Mouse (Mus musculus): ENCODE measurements around the gene Rbm18.

The Rbm18 gene

DNA sequence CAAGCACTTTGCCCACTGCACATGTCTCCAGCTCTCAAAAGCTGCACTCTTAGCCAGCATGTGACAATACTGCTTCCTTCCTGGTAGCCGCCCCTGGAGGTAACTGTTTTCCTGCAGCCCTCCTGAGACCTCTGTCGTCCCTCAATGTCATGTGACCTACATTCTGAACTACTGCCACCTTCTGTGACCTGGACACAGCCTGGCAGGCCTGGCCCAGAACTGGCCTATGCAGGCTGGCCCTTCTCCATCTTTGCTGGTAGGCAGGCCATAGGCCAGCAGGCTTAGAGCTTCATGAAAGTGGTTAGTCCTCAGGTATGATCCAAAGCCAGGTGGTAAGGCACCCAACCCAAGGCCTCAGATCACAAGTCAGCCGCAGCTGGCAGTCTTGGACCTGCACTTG is 62.8 kb downstream of the Rbm18 start:
- no peak for DNase-seq (ENCODE audit: low spot score)

DNA sequence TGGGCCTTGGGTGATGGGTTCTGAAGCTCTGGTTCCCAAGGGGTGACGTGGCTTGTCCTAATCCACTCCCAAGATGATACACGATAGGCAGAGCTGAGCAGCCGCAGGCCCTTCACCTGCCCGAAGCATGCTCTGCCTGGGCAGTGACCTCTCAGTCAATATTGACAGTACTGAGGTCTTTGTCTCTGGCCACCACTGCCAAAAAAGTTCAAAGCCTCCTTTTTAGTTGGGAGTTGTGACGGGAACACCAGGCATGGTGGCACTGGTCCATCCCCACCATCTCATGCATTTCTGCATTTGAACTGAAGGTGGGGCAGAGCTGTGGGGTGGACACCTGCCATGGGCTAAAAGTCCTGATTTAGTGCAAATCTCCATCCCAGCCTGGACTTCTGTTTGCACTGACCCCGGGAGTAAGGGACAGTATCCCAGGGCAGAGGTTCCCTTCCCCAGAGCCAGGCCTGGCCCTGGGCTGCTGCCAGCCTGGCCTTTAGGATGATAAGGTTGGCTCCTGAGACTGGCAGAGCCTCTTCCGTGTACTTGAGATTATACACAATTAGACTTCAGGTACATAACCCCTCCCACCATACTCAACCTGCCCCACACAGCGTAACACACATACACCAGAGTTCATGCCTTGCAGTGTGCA is 64.8 kb downstream of the Rbm18 start:
- DNase-seq (ENCODE audit: low spot score) = no peak

DNA sequence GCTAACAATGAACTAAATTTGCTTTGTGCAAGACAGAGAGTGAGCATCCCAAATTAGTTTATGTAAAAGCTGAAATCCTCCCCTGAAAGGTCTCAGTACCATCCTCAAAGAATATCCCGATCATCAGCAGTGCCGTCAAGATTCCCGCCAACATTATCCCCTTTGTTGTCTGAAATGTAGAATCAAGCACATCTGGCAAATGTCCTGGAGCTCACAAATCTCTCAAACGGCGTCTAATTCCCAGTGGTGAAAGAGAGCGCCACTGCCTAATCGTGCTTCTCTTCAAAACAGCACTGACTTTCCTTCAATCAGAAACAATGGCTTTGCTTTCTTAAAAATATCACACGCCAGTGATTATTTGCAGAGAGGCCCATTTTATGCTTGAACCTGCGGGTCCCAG is 69.4 kb downstream of the Rbm18 start:
- DNase-seq (ENCODE audit: low spot score) = no peak
